Mouse (Mus musculus) intestine, embryonic 14.5 days (tissue): ENCODE measurements around the gene Nos1ap. TPM values are rescaled to one million over a fixed set of nuclear protein-coding genes. Genes with fewer than 3 reads are reported as not detected.

Experiments
- ATAC-seq: fragments of 200-750 bp; cut with Nextera tagmentation; replicated peaks from 2 replicates; pipeline ENCODE4 v1.8.0; 2017; ENCODE audit warnings: low read depth, moderate number of reproducible peaks, moderate TSS enrichment, moderate library complexity; ENCODE audit not compliant: low FRiP score, low TSS enrichment
- DNase-seq: peaks from one replicate; pipeline ENCODE4 v3.0.0-alpha.2; 2018; ENCODE audit warnings: low spot score
- H3K27ac ChIP-seq: fragments of 300-500 bp; sonication (generic); 2 replicates; pipeline ENCODE4 v1.5.1; 2014; ENCODE audit warnings: low read depth, mild to moderate bottlenecking, control low read depth
- H3K27me3 ChIP-seq: fragments of 300-500 bp; sonication (generic); replicated peaks from 2 replicates; pipeline ENCODE4 v1.6.1; 2014; ENCODE audit warnings: low read length, control low read depth; ENCODE audit not compliant: control insufficient read depth, insufficient read depth
- H3K36me3 ChIP-seq: fragments of 300-500 bp; sonication (generic); 2 replicates; pipeline ENCODE4 v1.6.1; 2014; ENCODE audit warnings: low read length, control low read depth; ENCODE audit not compliant: control insufficient read depth, insufficient read depth
- H3K4me1 ChIP-seq: fragments of 300-500 bp; sonication (generic); replicated peaks from 2 replicates; pipeline ENCODE4 v1.6.1; 2014; ENCODE audit warnings: low read length, control low read depth, mixed read lengths; ENCODE audit not compliant: control insufficient read depth, insufficient read depth
- H3K4me2 ChIP-seq: fragments of 300-500 bp; sonication (generic); 2 replicates; pipeline ENCODE4 v1.6.1; 2014; ENCODE audit warnings: low read length
- H3K4me3 ChIP-seq: fragments of 300-500 bp; sonication (generic); 2 replicates; pipeline ENCODE4 v1.5.1; 2014; ENCODE audit warnings: low read depth, low read length, control low read depth, mixed read lengths
- H3K9ac ChIP-seq: fragments of 300-500 bp; sonication (generic); 2 replicates; pipeline ENCODE4 v1.6.1; 2014; ENCODE audit warnings: mild to moderate bottlenecking, low read length
- H3K9me3 ChIP-seq: fragments of 300-500 bp; sonication (generic); 2 replicates; pipeline ENCODE4 v1.6.1; 2016; ENCODE audit warnings: low read length, control low read depth; ENCODE audit not compliant: control insufficient read depth
- WGBS: fragments of 180-500 bp; shearing (Covaris S2); extraction: QIAGEN DNeasy Blood & Tissue Kit; methylation state at CpG from one replicate; pipeline ENCODE4 v1.1.7; 2014; 5-methylcytosine and 5-hydroxymethylcytosine counted together
- polyA plus RNA-seq: library from polyadenylated mRNA; unstranded; fragments of >200 nt; fragmentation: Nextera tagmentation; extraction: Ambion mirVana; gene quantifications from 2 replicates; pipeline ENCODE4 v1.2.1, GENCODE M21; 2014

The Nos1ap gene
- polyA plus RNA-seq, 1 experiment from 2014 or later: 12.1 TPM

- no peaks in the 10 kb centered on the region for H3K9me3 ChIP-seq
- no peak overlapping the region for H3K4me3 ChIP-seq
- no peaks in the 10 kb centered on the region for H3K4me1 ChIP-seq
- no peaks in the 10 kb centered on the region for H3K27me3 ChIP-seq
- DNase-seq: no peak
- H3K4me2 ChIP-seq: no peak overlapping the region
- H3K27ac ChIP-seq: no peak overlapping the region
- no peaks in the 10 kb centered on the region for H3K36me3 ChIP-seq
- WGBS: 81% methylated on average over 6 of the region's 6 CpGs
- H3K9ac ChIP-seq: no peak overlapping the region
- no peak for ATAC-seq
Observed at GRCm38 (mm10) chr1:170466099-170467009, 123.3 kb downstream of the Nos1ap start.

GRCm38 (mm10) chr1:170462140-170462539, 127.5 kb downstream of the Nos1ap start:
- ATAC-seq (no peak), DNase-seq (no peak)
- Histone ChIP-seq H3K9ac (no peak overlapping the region), H3K4me1 (peaks cover 14% of the 10 kb centered on the region), H3K4me2 (no peak overlapping the region), H3K36me3 (no peaks in the 10 kb centered on the region), H3K4me3 (no peak overlapping the region), H3K27ac (no peak overlapping the region), H3K27me3 (no peaks in the 10 kb centered on the region), H3K9me3 (no peaks in the 10 kb centered on the region)
- WGBS: 64% methylated on average over 1 of the region's 1 CpGs

- Histone ChIP-seq H3K27ac (no peak overlapping the region), H3K9ac (no peak overlapping the region), H3K9me3 (no peaks in the 10 kb centered on the region), H3K36me3 (no peaks in the 10 kb centered on the region), H3K4me2 (no peak overlapping the region), H3K4me1 (peaks cover 14% of the 10 kb centered on the region), H3K4me3 (no peak overlapping the region), H3K27me3 (no peaks in the 10 kb centered on the region)
- ATAC-seq: 0 out of 2 replicates have a peak, but pooled peaks have one; percentile 44
- no peak for DNase-seq
- WGBS: 63% methylated on average over 5 of the region's 5 CpGs
Observed at GRCm38 (mm10) chr1:170459896-170460602, 129.6 kb downstream of the Nos1ap start.

GRCm38 (mm10) chr1:170457673-170458072, 132.0 kb downstream of the Nos1ap start:
- no peak overlapping the region for H3K27ac ChIP-seq
- no peaks in the 10 kb centered on the region for H3K27me3 ChIP-seq
- H3K4me3 ChIP-seq: no peak overlapping the region
- 19% methylated on average over 4 of the region's 4 CpGs for WGBS
- peaks cover 22% of the 10 kb centered on the region for H3K4me1 ChIP-seq
- no peak for ATAC-seq
- no peak overlapping the region for H3K9ac ChIP-seq
- no peaks in the 10 kb centered on the region for H3K36me3 ChIP-seq
- no peak overlapping the region for H3K4me2 ChIP-seq
- 0 out of 2 replicates have a peak, but pooled peaks cover 3% of the 10 kb centered on the region for H3K9me3 ChIP-seq
- DNase-seq: no peak

GRCm38 (mm10) chr1:170455910-170456700, 133.6 kb downstream of the Nos1ap start:
- Histone ChIP-seq H3K9ac (no peak overlapping the region), H3K9me3 (0 out of 2 replicates have a peak, but pooled peaks cover 3% of the 10 kb centered on the region), H3K4me1 (peaks cover 22% of the 10 kb centered on the region), H3K4me2 (no peak overlapping the region), H3K36me3 (no peaks in the 10 kb centered on the region), H3K4me3 (no peak overlapping the region), H3K27me3 (no peaks in the 10 kb centered on the region), H3K27ac (no peak overlapping the region)
- ATAC-seq: no peak
- no peak for DNase-seq
- WGBS: 88% methylated on average over 14 of the region's 14 CpGs

- no peak for ATAC-seq
- WGBS: 82% methylated on average over 3 of the region's 3 CpGs
- Histone ChIP-seq H3K9me3 (0 out of 2 replicates have a peak, but pooled peaks cover 3% of the 10 kb centered on the region), H3K27me3 (no peaks in the 10 kb centered on the region), H3K27ac (no peak overlapping the region), H3K9ac (no peak overlapping the region), H3K36me3 (no peaks in the 10 kb centered on the region), H3K4me1 (peaks cover 22% of the 10 kb centered on the region), H3K4me2 (no peak overlapping the region), H3K4me3 (no peak overlapping the region)
- no peak for DNase-seq
Observed at GRCm38 (mm10) chr1:170455387-170455786, 134.3 kb downstream of the Nos1ap start.

- H3K9ac ChIP-seq: no peak overlapping the region
- H3K4me1 ChIP-seq: peaks cover 19% of the 10 kb centered on the region
- 22% methylated on average over 3 of the region's 3 CpGs for WGBS
- no peaks in the 10 kb centered on the region for H3K27me3 ChIP-seq
- H3K9me3 ChIP-seq: 0 out of 2 replicates have a peak, but pooled peaks cover 3% of the 10 kb centered on the region
- DNase-seq (no peak), ATAC-seq (no peak)
- H3K4me3 ChIP-seq: no peak overlapping the region
- H3K36me3 ChIP-seq: no peaks in the 10 kb centered on the region
- no peak overlapping the region for H3K27ac ChIP-seq
- H3K4me2 ChIP-seq: no peak overlapping the region
Observed at GRCm38 (mm10) chr1:170453455-170453854, 136.2 kb downstream of the Nos1ap start.

- H3K36me3 ChIP-seq: no peaks in the 10 kb centered on the region
- no peak overlapping the region for H3K4me2 ChIP-seq
- peaks cover 12% of the 10 kb centered on the region; the same call in 1 of the 2 replicates for H3K4me1 ChIP-seq
- H3K9ac ChIP-seq: no peak overlapping the region
- WGBS: 36% methylated on average over 2 of the region's 2 CpGs
- no peaks in the 10 kb centered on the region for H3K9me3 ChIP-seq
- no peak for DNase-seq
- H3K27me3 ChIP-seq: no peaks in the 10 kb centered on the region
- no peak overlapping the region for H3K27ac ChIP-seq
- ATAC-seq: no peak
- no peak overlapping the region for H3K4me3 ChIP-seq
Observed at GRCm38 (mm10) chr1:170448244-170448643, 141.4 kb downstream of the Nos1ap start.
